Mouse (Mus musculus) kidney, postnatal 4 days (tissue): ENCODE measurements around the gene Nlrp4c.
"Not testable (repeated sequence)": the region's sequence is repeated elsewhere in the genome, so short reads cannot be mapped to it uniquely, and the experiment has no call there.

Experiments used
- DNase-seq, 2 experiments: peaks; one replicate each; pipeline ENCODE4 v3.0.0; 2021; ENCODE audit warnings: mixed read lengths in 2 of 2

Nlrp4c gene

DNA sequence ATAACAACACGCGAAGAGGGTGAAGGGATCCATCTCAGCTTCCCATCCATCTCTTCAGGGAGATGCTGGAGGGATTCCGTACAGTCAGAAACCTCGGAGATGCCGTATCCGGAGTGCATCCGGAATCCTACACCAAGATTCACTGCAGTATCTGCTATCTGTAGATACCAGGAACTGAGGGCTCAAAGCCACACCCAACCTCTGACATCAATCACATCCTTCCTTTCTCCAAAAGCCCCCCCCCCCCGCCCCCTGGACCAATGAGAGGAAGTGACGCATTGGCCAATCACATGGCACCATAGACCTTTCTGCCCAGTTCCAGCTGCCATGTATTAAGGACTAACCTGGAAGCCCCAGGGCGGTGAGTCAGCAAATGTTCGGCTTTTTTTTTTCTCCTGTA lies at the start of gene Nlrp4c:
Gene Nlrp4c (plus strand): TSS at position 301 of the 400 bp plus-strand sequence.
- no peak for DNase-seq

DNA sequence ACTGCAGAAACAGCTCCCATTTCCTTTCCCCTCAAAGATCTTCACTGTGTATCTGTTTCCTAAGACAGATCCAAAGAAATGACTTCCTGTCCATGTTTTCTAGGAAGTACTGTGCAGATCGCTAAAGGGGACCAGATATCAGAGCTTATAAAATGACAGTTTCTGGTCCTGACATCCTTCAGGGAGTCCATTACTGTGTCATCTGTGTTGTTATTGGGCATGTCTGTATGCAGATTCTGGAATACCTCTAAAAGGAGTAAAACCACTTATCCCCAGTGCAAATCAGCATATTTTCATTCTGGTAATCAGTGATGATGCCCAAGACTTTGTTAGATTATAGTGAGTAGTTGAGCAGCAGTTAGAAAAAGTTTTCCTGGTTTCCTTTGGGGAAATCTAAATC lies 34.1 kb upstream of the Nlrp4c start, which contains the start of gene Vmn1r65:
Gene Vmn1r65 (minus strand): TSS at position 101 of the 400 bp plus-strand sequence.
- no peak for DNase-seq

DNA sequence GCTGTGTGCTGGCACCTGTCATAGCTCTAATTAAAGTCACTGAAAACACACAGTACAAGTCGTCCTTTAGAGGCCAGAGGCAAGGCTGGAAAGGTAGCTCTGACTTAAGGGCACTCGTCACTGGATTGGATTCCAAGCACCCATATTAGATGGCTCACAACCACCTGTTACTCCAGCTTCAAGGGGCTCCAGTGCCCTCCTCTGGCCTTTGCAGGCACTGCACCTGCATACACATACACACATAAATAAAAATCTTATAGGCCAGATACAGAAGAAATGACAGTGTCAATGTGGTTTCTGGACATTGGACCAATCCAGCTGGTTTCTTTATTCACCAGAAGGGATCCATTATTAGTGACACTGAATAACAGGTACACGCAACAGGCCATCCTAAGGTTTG lies 74.5 kb downstream of the Nlrp4c start:
- no peak for DNase-seq

DNA sequence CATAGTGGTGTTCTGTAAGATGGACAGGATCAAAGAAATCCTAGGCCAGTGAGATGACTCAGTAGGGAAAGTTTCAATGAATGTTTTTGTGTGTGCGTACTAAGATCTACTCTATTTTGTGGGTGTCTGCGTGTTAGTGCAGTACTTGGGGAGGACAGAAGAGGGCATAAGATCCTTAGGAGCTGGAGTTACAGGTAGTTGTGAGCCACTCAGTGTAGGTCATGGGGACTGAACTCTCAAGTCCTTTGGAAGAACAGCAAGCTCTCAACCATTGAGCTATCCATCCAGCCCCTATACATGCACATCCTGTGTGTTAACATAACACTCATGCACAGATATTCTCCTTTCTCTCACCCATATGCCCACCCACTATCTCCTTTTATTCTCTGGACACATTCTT lies 75.1 kb downstream of the Nlrp4c start:
- not testable (repeated sequence) for DNase-seq

DNA sequence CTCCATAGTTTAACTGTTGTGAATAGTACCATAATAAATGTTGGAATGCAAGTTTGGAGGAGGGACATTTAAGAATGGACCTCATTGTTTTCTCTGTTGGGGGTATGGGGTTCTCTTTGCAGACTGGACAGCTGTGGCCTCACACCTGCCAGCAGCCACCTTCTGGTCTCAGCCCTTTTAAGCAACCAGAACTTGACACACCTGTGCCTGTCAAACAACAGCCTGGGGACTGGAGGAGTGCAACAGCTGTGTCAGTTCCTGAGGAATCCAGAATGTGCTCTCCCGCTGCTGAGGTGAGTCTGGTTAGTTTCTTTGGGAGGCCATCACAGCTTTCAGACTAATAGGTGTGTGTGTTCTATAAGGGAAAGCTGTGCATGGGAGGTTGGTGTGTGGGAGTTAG lies 76.2 kb downstream of the Nlrp4c start:
- DNase-seq: not testable (repeated sequence)

DNA sequence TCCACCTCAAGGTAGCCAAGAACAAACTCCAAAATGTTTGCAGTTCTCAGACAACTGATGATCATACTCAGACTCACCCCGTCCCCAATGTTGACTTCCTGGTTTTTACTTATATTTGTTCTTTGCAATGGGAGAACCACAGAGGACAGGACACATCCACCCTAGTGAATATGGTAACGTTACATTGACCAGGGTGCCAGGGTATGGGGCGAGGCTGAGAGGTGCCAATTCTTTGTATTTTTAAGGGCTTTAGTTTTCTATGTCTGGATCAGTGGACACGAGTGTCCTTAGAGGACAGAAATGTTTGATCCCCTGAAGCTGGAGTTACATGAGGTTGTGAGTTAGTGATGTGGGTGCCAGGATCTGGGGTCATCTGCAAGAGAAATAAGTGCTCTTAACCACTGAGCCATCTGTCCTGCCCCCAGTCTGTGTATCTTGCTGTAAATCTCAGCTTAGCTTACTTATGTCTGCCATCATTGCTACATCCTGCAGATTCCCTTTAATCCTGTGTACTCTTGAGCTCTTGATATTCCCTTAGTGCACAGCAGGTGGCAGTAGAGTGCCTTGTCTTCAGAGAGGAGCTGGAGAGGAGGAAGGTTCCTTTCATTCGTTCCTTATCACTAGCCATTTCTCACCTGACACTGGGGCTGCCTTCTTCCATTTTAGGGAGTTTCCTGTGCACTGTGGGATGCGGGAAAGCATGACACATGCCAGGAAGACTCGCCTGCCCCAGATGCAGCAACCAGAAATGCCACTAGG lies 81.9 kb downstream of the Nlrp4c start:
- DNase-seq: peak; percentile 82 to 86

DNA sequence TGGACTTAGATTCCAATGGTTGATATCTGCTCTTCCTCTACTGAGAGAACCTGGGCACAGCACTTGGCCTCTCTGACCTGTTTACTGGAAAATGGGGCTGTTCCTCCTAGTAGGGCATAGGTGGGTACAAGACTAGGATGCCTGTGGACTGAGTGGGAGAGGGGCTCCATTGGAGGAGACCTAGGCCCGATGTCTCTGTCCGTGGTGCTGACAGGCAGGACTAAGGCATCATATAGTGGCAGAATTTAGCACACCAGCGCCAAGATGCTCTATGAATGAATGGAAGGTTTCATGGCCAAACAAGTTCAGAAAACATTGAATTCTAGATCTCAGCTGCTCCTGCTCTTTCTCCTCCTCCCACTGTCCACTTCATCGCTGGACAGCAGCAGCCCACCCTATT lies 85.4 kb downstream of the Nlrp4c start:
- peak; percentile 41 to 52 for DNase-seq

DNA sequence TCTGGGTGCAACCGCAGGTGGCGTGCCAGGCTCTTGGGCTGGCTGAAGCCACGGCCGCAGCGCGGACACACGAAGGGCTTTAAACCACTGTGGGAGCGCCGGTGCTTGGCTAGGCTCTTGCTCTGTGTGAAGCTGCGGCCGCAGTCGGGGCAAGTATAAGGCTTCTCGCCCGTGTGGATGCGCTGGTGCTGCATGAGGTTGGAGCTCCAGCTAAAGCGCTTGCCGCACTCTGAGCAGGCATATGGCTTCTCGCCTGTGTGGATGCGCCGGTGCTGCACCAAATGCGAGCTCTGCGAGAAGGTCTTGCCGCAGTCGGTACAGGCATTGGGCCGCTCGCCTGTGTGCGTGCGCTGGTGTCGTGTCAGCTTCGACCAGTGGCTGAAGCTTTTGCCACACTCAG lies 87.7 kb downstream of the Nlrp4c start:
- DNase-seq: no peak

DNA sequence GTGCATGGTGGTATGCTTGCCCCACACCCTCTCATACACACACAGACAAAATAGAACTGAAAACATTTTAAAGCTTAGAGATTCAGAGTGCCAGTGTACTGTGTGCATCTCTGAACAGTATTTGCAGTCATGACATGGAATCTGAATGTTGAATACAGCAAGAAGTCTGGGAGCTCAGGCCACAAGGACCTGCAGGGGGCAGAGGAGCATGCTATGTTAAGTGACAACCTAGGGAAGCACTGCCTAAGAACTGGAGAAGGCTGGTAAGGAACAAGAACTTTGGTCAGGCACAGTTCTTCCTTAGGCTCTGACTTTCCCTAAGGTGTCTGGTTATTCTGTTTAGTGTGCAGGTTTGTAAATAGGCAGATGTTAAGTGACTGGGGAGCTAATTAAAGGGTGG lies 91.5 kb downstream of the Nlrp4c start:
- peak in 1 of 2 experiments; percentile 44 for DNase-seq

DNA sequence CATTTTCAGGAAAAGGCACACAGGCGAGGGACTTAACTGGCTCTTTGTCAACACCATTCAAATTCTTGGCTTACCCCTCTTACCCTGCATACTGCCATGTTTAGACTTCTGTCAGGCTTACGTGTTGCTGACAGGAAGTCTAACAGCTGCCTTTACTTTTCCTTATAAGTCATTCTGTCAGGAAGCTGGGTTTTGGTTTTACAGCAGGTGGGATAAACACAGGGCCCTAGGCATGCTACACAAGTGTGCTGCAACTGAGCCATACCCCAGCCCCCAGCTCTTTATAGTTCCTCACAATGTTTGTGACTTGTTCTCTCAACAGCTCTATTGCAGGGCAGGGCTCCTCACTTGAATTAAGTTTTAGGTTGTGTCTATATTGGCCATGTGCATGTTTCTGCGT lies 94.3 kb downstream of the Nlrp4c start:
- no peak for DNase-seq

DNA sequence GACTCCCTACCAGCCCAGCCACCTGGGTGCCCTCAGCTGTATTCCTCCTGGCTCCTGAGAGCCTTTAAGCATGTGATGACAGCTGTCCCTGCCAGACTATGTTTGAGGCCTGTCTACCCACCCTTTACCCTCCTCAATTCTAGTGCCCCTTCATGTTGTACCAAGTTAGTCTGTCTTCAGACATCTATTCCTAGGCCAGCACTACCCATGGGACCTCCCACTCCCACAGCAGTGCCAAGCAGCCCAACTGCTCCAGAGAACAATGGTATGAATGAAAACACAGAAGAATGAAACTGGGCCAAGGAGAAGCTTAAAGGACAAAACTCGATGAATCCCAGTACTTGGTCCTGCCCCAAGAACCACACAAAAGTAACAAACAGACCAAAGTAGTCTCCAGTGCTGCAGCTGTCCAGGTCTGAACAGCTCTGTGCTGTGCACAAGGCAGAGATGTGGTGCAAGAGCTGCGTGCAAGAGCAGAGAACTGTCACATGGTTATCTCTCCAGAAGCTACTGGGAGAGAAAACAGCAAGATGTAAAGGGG lies 99.1 kb downstream of the Nlrp4c start:
- DNase-seq: no peak

DNA sequence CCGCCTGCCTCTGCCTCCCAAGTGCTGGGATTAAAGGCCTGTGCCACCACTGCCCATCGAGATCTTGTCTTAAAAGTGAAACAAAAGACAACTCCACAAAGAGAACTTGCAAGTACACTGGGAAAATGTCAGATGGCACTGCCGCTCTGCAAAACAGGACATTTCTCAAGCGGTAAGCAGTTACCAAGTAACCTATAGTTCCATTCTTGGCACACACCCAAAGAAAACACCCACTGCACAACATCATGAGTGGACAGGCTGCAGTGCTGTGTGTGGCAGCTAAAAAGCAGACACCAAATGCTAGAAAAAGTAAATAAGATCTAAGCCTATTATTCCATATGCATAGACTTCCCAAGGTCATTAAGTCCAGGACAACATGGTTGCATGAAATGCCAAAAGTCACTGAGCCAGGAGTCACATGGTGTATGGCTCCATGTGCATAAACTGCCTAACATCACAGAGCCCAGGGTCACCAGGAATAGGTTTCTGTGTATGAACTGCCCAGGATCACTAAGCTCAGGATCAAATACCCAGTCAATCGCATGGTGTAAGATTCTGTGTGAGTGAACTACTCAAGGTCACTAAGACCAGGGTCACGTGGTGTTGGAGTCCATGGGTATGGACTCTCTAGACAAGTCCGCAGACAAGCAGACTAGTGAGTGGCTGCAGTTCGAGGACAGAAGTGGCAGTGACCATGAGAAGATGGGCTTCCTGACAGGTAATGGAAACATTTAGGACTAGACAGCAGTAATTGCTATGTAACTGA lies 100.6 kb downstream of the Nlrp4c start:
- DNase-seq: no peak

DNA sequence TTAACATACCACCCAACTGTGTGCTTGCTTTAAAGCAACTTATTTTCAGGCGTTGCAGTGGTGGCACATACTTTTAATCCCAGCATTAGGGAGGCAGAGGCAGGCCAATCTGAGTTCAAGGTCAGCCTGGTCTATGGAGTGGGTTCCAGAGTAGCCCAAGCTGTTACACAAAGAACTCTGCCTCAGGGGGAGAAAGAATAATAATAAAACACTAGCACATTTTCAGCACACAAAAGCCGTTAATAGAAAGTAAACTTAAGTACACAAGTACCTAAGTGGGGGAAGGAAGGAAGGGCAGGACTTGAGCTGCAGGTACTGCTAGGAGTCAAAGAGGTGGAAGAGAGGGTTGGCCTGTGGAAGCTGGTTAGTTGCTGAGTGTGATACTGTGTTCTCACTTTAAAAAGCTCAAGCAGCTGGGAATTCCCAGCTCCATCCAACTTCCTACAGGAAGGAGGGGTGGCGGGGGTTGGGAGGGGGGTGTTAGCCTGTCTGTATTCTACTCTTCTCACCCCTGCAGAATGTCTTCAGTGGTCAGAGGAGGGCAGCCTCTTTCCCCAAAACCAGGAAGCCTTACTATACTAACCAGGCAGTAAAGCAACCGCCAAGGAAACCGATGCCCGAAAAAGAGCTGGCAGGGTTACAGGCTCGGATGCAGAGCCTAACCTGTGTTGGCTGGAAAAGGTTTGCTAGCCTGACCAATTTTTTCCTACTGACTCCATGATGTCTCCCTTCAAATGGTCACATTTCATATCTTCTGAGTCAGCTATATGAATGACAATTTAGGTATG lies 101.4 kb downstream of the Nlrp4c start:
- DNase-seq: no peak

DNA sequence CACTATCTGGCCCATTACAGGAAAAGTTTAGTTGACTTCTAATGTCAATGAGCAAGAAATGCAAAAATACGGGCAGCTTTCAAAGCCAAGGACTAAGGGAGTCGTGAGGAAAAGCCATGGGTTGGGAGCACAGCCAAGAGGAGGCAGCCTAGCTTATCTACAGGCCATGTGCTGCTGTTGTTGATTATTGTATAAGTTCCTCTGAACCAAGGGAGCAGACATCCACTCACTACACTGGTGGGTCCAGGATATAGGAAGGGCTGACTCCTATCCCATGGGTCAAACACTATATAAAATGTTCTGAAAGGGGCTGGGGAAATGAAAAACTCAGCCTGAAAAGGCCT lies 102.0 kb downstream of the Nlrp4c start:
- DNase-seq: no peak

DNA sequence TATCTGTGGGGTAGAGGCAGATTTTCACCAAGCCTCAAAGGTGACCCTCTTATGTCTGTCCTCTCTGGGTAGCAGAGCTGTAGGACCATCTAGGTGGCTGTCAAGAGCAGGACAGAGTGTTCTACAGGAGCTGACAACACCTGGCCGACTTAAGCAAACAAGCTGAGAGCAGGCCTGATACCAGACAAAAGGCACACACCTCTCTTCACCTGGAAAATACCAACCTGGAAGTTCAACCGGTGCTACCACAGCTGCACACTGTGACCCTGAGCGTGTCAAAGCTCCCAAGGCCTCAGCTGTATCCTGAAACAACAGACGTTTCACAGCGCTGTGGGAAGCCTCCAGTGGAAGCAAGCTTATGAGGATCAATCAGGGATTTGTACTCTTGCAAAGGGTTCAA lies 102.7 kb downstream of the Nlrp4c start:
- no peak for DNase-seq

DNA sequence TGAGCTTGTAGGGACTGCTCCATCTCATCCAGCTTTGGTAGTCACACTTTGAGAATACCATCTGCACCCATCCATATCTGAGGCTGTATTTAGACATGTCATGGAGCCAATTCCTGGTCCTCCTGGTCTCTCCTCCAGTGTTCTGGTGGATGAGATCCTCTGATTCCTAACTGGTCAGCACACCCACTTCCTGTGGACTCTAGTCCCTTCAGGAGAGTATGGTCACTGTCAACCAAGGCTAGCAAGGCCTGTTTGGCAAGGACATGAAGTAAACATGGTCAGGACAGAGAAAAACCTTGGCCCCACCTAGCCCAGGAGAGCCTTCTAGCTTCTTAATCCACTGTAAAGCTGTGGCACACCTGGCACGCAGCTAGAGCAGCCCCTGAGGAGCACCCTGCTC lies 106.3 kb downstream of the Nlrp4c start:
- DNase-seq: no peak

DNA sequence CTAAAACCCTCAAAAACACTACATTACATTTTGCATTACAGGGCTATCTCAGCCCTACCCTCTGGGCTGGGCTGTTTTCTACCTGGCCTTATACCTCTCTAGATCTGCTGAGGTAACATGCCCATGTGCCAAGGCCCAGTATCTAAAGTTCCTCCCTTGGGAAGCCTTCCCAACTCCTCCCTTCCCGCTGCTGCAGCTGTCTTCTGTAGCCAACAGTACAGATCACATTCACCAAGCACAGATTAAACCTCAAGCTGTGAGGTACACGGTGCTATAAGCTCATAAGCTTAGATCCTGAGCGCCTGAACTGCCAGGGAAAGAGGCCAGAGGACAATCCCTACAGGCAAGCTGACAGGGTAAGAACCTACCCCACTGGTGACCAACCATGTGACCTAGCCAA lies 107.1 kb downstream of the Nlrp4c start:
- DNase-seq: no peak

DNA sequence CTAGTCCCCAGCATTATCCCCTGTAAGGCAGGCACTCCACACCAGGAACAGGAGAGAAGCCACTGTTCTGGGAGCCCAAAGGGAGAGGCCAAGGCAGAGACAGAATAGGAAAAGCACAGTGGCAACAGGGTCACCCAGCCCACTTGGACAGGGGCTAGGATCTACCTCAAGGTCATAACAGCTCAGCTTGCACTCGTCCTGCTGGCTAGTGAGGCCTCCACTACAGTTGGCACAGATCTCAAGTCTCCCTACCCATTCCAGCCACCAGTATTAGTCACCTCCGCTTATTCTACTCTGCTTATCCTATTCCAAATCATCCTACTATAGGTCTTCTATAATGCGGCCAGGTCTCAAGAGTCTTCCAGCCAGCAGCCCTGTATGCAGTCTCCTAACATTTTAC lies 108.2 kb downstream of the Nlrp4c start:
- no peak for DNase-seq

DNA sequence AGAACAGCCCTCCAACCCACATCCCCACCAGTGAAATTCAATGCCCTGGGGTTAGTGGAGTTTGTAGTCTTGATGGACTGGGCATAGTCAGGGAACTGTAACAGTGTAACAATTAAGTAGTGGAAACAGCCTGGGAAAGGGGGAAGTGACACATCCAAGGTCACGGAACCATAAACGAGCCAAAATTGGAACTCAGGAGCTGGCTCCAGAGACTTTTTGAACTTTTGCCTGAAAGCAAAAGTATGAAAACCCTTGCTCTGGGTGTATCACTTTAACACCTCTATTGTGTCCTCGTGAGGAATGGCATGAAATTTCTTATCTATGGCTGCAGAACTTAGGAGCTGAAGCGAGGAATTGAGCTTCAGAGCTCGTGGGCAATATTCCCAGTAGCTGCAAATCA lies 109.2 kb downstream of the Nlrp4c start:
- no peak for DNase-seq
